Mouse (Mus musculus) lung, adult 2 months (tissue): ENCODE data around the gene Lgals4. TPM values are rescaled to one million over a fixed set of nuclear protein-coding genes. Genes with fewer than 3 reads are reported as not detected.

ENCODE experiments used
- DNase-seq: peaks from one replicate; pipeline ENCODE4 v3.0.0; 2022
- H3K4me1 ChIP-seq: fragments of 200-500 bp; 2 replicates; pipeline ENCODE4 v1.6.1; 2011; ENCODE audit warnings: low read length; ENCODE audit not compliant: control insufficient read depth, insufficient read depth
- H3K4me3 ChIP-seq: fragments of 200-500 bp; replicated peaks from 2 replicates; pipeline ENCODE3; 2011; ENCODE audit warnings: low read depth, mild to moderate bottlenecking, control low read depth, low read length; ENCODE audit errors: extremely low read depth
- CTCF ChIP-seq: fragments of 200-500 bp; IDR thresholded peaks from 2 replicates; pipeline ENCODE4 v1.5.1; 2011; ENCODE audit warnings: mild to moderate bottlenecking, low read length, control low read depth; ENCODE audit not compliant: insufficient read depth
- POLR2A ChIP-seq: fragments of 200-500 bp; IDR thresholded peaks from 2 replicates; pipeline ENCODE4 v1.6.1; 2011; ENCODE audit warnings: low read depth, mild to moderate bottlenecking, control low read depth, low read length, borderline replicate concordance; ENCODE audit errors: extremely low read depth
- WGBS: fragments of 180-500 bp; shearing (Covaris S2); methylation state at CpG from one replicate; pipeline ENCODE4 v1.1.7; 2018; 5-methylcytosine and 5-hydroxymethylcytosine counted together
- polyA plus RNA-seq: library from polyadenylated mRNA; depleted of rRNA; stranded (reverse); fragments of >200 nt; gene quantifications from 2 replicates; pipeline ENCODE4 v1.2.3, GENCODE M21; 2012; rRNA removed

The Lgals4 gene
- polyA plus RNA-seq, 1 experiment: 19.0 TPM

DNA sequence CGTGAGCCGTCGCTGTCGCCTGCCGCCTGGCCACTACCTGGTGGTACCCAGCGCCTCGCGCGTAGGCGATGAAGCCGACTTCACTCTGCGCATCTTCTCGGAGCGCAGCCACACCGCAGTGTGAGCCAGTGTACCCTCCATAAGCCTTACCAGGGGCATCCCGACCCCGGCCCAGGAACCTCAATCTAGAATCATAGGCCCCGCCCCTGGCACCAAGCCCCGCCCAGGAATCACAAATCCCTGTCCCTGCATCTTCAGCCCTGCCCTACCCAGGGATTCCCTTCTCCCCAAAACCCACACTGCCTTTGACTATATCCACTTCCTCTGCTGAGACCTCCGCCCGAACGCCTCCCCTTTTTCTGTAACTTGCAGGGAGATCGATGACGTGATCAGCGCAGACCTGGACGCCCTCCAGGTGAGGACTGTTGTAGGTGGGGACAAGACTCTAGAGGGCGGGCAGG, 55.1 kb downstream of the Lgals4 start:
- DNase-seq: no peak
- TF ChIP-seq CTCF (no peak), POLR2A (no peak)
- WGBS: 7% methylated on average over 27 of the region's 27 CpGs
- H3K4me1 ChIP-seq: 0 out of 2 replicates have a peak, but pooled peaks cover 2% of the 10 kb centered on the region
- H3K4me3 ChIP-seq: no peak overlapping the region

Other genes starting within 250 kb of the Lgals4 start
- 93.9 and 112 TPM in 2 replicates for gene Samd4b, start 235.7 kb upstream of the Lgals4 start, polyA plus RNA-seq
- 66.7 and 76.0 TPM in 2 replicates for gene Pak4, start 235.7 kb upstream of the Lgals4 start, polyA plus RNA-seq
- gene Acp7, start 202.5 kb upstream of the Lgals4 start, polyA plus RNA-seq: 0.41 and 16.5 TPM in 2 replicates
- 3.7 and 3.8 TPM in 2 replicates for gene Fbxo27, start 141.0 kb upstream of the Lgals4 start, polyA plus RNA-seq
- gene Fbxo17, start 117.0 kb upstream of the Lgals4 start, polyA plus RNA-seq: 6.1 and 7.0 TPM in 2 replicates
- 45.9 and 57.2 TPM in 2 replicates for gene Mrps12, start 92.0 kb upstream of the Lgals4 start, polyA plus RNA-seq
- 13.6 and 15.8 TPM in 2 replicates for gene Sars2, start 91.9 kb upstream of the Lgals4 start, polyA plus RNA-seq
- not detected in 2 replicates for gene Ccer2, start 77.7 kb upstream of the Lgals4 start, polyA plus RNA-seq
- 84.9 and 102 TPM in 2 replicates for gene Sirt2, start 67.1 kb upstream of the Lgals4 start, polyA plus RNA-seq
- gene Nfkbib, start 66.3 kb upstream of the Lgals4 start, polyA plus RNA-seq: 48.5 and 49.2 TPM in 2 replicates
- 11.2 and 14.5 TPM in 2 replicates for gene Rinl, start 44.9 kb upstream of the Lgals4 start, polyA plus RNA-seq
- gene Hnrnpl, start 25.3 kb upstream of the Lgals4 start, polyA plus RNA-seq: 166 and 244 TPM in 2 replicates
- 201 and 250 TPM in 2 replicates for gene Ech1, start 8.6 kb upstream of the Lgals4 start, polyA plus RNA-seq
- gene Lgals7, start 30.0 kb downstream of the Lgals4 start, polyA plus RNA-seq: 2.2 and 314 TPM in 2 replicates
- 0.05 and 1.3 TPM in 2 replicates for gene Capn12, start 47.6 kb downstream of the Lgals4 start, polyA plus RNA-seq
- 314 and 324 TPM in 2 replicates for gene Actn4, start 128.5 kb downstream of the Lgals4 start, polyA plus RNA-seq
- 175 and 234 TPM in 2 replicates for gene Eif3k, start 148.0 kb downstream of the Lgals4 start, polyA plus RNA-seq
- gene Map4k1, start 148.2 kb downstream of the Lgals4 start, polyA plus RNA-seq: 16.7 and 17.0 TPM in 2 replicates